Mouse (Mus musculus): ENCODE data around the gene Defb13. TPM values are rescaled to one million over a fixed set of nuclear protein-coding genes. Genes with fewer than 3 reads are reported as not detected.

Gene Defb13
- polyA plus RNA-seq, 1 experiment from 2014 or later = not detected

Other genes starting within 250 kb of the Defb13 start
- gene AY761184, start 243.1 kb upstream of the Defb13 start, polyA plus RNA-seq (2015; fragmentation: Nextera tagmentation; extraction: Ambion mirVana) = 0.48 TPM in 1 of 2 replicates, not detected in the other
- 0.59 and 0.77 TPM in 2 replicates for gene Defa24, start 212.3 kb upstream of the Defb13 start, polyA plus RNA-seq (2015; fragmentation: Nextera tagmentation; extraction: Ambion mirVana)
- 0.41 TPM in 1 of 2 replicates, not detected in the other for gene Defb50, start 123.2 kb upstream of the Defb13 start, polyA plus RNA-seq (2015; fragmentation: Nextera tagmentation; extraction: Ambion mirVana)
- gene Defb2, start 106.8 kb upstream of the Defb13 start, polyA plus RNA-seq (2015; fragmentation: Nextera tagmentation; extraction: Ambion mirVana) = not detected in 2 replicates
- gene Defb10, start 87.9 kb upstream of the Defb13 start, polyA plus RNA-seq (2015; fragmentation: Nextera tagmentation; extraction: Ambion mirVana) = not detected in 2 replicates
- not detected in 2 replicates for gene Defb9, start 61.3 kb upstream of the Defb13 start, polyA plus RNA-seq (2015; fragmentation: Nextera tagmentation; extraction: Ambion mirVana)
- gene Defb11, start 40.4 kb upstream of the Defb13 start, polyA plus RNA-seq (2015; fragmentation: Nextera tagmentation; extraction: Ambion mirVana) = not detected in 2 replicates
- not detected in 2 replicates for gene Defb15, start 14.1 kb upstream of the Defb13 start, polyA plus RNA-seq (2015; fragmentation: Nextera tagmentation; extraction: Ambion mirVana)
- not detected in 2 replicates for gene Defb35, start 8.4 kb upstream of the Defb13 start, polyA plus RNA-seq (2015; fragmentation: Nextera tagmentation; extraction: Ambion mirVana)
- 0.07 TPM in 1 of 2 replicates, not detected in the other for gene Fam90a1a, start 12.0 kb downstream of the Defb13 start, polyA plus RNA-seq (2015; fragmentation: Nextera tagmentation; extraction: Ambion mirVana)
- gene Ccdc70, start 23.0 kb downstream of the Defb13 start, polyA plus RNA-seq (2015; fragmentation: Nextera tagmentation; extraction: Ambion mirVana) = not detected in 2 replicates
- gene Atp7b, start 113.5 kb downstream of the Defb13 start, polyA plus RNA-seq (2015; fragmentation: Nextera tagmentation; extraction: Ambion mirVana) = 2.3 and 2.4 TPM in 2 replicates
- 15.4 and 16.5 TPM in 2 replicates for gene Alg11, start 114.0 kb downstream of the Defb13 start, polyA plus RNA-seq (2015; fragmentation: Nextera tagmentation; extraction: Ambion mirVana)
- 0.23 TPM in 1 of 2 replicates, not detected in the other for gene Nek5, start 178.3 kb downstream of the Defb13 start, polyA plus RNA-seq (2015; fragmentation: Nextera tagmentation; extraction: Ambion mirVana)
- 4.5 and 4.7 TPM in 2 replicates for gene Nek3, start 219.7 kb downstream of the Defb13 start, polyA plus RNA-seq (2015; fragmentation: Nextera tagmentation; extraction: Ambion mirVana)
- gene Ckap2, start 239.1 kb downstream of the Defb13 start, polyA plus RNA-seq (2015; fragmentation: Nextera tagmentation; extraction: Ambion mirVana) = 34.7 and 37.7 TPM in 2 replicates
- gene Vps36, start 246.0 kb downstream of the Defb13 start, polyA plus RNA-seq (2015; fragmentation: Nextera tagmentation; extraction: Ambion mirVana) = 38.9 and 39.0 TPM in 2 replicates

Data from thymus, postnatal 0 days (tissue).